ENCODE assay signal across 20 mouse cellular contexts in genomic region chr1:124435850-124436249, GRCm38 (mm10).
"Had no signal": no experiment of that assay in that cellular context is flagged by ENCODE, and none has a peak within 500 bp of the region (broad histone marks: within the 10 kb centered on the region; RNA-seq: fewer than 3 reads in every experiment).

No protein-coding gene starts in this region.

- H3K27me3 ChIP-seq: limb, embryonic 13.5 days; liver, embryonic 12.5 days; liver, embryonic 15.5 days; lung, embryonic 15.5 days; midbrain, embryonic 13.5 days; neural tube, embryonic 13.5 days had no signal

- DNase-seq: kidney, adult 18-20 months; kidney, postnatal 25 days; layer of hippocampus, postnatal 36 days; liver; lung, adult 18-20 months; lung, postnatal 10 days; lung, postnatal 4 days; thymus, postnatal 25 days had no signal

- ATAC-seq: liver, embryonic 12.5 days; midbrain, embryonic 13.5 days; midbrain, embryonic 16.5 days had no signal

- H3K36me3 ChIP-seq: limb, embryonic 13.5 days; liver, embryonic 12.5 days; liver, embryonic 15.5 days; lung, embryonic 15.5 days; midbrain, embryonic 13.5 days; neural tube, embryonic 13.5 days had no signal

- H3K9me3 ChIP-seq: limb, embryonic 13.5 days; liver, embryonic 12.5 days; liver, embryonic 15.5 days; lung, embryonic 15.5 days had no signal

- H3K27ac ChIP-seq: kidney, postnatal 0 days; layer of hippocampus, adult 2 months; left cerebral cortex, adult 2 months; limb, embryonic 13.5 days; liver, embryonic 12.5 days; liver, embryonic 15.5 days; lung, embryonic 15.5 days; midbrain, embryonic 13.5 days; neural tube, embryonic 13.5 days; stomach, postnatal 0 days had no signal

- H3K9ac ChIP-seq: limb, embryonic 13.5 days; liver, embryonic 12.5 days; liver, embryonic 15.5 days; lung, embryonic 15.5 days; midbrain, embryonic 13.5 days; neural tube, embryonic 13.5 days had no signal

- H3K4me2 ChIP-seq: limb, embryonic 13.5 days; liver, embryonic 12.5 days; liver, embryonic 15.5 days; lung, embryonic 15.5 days; midbrain, embryonic 13.5 days; neural tube, embryonic 13.5 days had no signal

- H3K4me1 ChIP-seq: limb, embryonic 13.5 days; liver, embryonic 12.5 days; liver, embryonic 15.5 days; lung, embryonic 15.5 days; midbrain, embryonic 13.5 days; neural tube, embryonic 13.5 days had no signal

- H3K4me3 ChIP-seq: layer of hippocampus, adult 2 months; left cerebral cortex, adult 2 months; limb, embryonic 13.5 days; liver, embryonic 12.5 days; liver, embryonic 15.5 days; lung, embryonic 15.5 days; midbrain, embryonic 13.5 days; myocyte; neural tube, embryonic 13.5 days had no signal
